Mouse (Mus musculus): ENCODE data around the gene Adam12. TPM values are rescaled to one million over a fixed set of nuclear protein-coding genes. Genes with fewer than 3 reads are reported as not detected.

Adam12 gene
- total RNA-seq, 2 experiments from 2014 or later = not detected

DNA sequence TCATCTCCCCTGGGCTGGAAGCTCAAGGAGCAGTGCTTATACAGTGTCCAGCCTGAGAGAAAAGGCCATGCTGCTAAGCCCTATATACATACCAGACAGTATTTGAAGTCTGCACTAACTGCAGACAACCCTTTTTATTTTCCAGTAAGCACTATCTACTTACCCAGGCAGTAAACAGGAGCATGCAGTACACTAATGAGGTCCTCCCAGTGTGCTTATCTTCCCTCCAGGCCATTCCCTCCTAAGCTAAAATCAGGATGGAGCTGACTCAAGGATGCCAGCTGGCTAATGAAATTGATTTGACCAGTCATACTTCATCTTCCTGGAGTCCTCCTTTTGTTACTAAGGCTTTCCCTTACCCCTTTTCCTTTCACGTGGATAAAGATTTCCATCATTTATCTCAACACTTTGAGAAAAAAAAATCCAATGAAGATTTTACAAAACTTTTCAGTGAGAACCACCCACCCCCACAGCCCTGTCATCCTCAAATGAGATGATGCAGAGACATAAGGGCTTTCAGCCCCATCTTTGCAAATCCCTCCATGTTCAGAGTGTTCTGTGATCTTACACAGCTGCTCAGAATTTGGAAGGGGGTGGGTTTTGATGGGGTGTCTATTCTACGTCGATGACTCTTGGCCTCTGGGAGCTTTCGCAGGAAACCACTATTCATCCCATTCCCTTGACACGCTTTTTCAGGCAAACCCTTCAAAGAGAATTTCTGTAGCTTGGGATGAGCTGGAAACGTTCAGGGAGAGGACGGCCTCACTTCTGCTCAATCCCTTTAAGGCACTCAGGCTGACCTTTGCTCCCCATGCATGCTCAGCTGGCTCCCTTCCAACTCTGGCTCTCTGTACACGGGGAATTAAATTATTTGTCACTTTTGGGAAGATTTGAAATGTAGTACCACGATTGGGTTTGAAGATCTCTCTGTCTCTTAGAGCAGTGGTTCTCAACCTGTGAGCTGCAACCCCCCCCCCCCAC lies 277.5 kb downstream of the Adam12 start:
- no peak for ATAC-seq (replicated peaks; ENCODE audit: poor library complexity, severe bottlenecking)

DNA sequence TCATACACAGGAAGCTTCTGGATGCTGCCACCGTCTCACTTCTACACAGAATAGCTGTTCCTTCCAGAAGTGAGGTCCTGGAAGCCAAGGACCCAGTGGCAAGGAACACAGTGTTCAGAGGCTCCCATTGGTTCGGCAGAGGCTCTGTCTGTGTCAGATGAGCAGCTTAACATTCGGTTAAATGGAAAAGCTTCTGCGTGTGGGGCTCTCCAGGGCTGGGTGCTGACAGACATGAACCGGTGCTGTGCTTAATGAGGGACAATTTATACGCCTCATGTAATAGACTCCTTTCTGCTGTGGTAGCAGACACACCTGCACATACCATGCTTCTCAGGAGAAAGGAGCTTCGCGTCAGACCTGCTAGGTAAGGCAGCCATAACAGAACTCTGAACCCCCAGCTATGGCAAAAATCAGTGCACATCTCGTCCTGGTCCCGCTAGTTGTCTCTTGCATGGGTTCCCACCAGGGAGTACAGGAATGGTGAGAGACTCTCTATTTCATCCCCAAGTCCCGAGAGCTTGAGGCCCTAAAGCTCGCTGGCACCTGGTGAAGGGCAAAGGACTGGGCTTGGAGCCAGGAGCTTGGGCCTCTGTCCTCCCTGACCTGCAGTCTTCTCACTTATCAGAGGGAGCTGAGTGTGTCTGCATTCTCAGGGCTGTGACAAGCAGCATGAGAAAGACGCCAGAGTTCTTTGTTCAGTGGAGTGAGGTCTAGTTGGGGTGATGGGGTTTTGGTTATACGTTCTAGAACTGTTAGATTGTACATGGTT lies 280.0 kb downstream of the Adam12 start:
- no peak for ATAC-seq (replicated peaks; ENCODE audit: poor library complexity, severe bottlenecking)

DNA sequence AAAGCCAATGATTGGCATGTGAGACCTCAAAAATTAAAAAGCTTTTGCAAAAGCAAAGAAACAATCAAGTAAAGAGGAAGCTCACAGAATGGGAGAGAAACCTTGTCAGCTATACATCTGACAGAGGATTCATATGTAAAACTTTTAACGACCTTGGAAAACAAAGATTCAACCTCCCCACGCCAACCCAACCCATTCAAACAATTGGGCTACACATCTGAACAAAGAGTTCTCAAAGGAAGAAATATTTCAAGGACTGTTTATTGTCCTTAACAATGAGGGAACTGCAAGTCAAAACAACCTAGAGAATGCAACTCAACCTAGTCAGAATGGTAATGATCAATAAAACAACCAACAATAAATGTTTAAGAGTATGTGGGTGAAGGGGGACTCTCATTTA lies 284.6 kb downstream of the Adam12 start:
- no peak for ATAC-seq (replicated peaks; ENCODE audit: poor library complexity, severe bottlenecking)

DNA sequence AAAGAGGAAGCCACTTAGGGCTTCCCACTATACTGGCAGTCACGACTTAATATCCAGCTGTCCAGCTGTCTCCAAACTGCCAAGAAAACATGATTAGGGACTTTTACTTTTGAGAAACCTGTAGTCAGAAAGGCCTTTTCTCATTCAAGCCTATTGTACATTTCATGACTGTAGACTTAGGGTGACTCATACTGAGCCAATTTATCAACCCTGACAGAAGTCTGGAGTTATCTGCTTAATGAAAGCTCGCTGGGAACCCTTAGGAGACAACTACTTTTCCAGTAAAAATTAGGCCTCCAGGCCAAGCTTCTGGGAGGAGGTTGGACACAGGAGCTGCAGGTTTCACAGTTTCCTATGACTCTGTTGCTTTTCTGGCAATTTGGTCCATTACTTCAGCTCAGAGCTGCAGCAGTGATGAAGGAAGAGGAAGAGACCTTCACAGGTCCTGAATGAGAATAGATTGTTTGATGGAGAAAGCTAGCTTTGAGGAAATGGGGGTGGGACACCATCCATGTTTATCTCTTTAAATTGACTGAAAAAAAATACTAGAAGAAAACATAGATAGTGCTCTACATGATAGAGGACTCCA lies 285.1 kb downstream of the Adam12 start:
- ATAC-seq (replicated peaks; ENCODE audit: poor library complexity, severe bottlenecking) = no peak

DNA sequence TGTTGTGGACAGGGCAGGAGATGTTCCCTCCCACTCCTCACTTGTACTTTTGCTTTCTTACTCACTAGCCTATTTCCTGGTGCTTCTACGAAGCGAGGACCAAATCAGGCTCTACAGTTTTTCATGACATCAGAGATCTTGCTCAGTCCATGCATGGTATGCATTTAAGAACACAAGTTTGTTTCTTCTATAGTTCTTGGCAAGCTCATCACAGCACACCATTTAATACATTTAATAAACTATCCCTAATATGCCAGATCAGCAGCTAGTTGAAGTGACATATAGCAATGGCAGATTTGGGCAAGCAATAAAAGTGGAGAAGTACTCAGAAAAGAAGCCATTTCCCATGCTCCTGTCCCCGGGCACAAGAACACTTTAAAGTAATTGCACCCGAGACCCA lies 285.8 kb downstream of the Adam12 start:
- no peak for ATAC-seq (replicated peaks; ENCODE audit: poor library complexity, severe bottlenecking)

DNA sequence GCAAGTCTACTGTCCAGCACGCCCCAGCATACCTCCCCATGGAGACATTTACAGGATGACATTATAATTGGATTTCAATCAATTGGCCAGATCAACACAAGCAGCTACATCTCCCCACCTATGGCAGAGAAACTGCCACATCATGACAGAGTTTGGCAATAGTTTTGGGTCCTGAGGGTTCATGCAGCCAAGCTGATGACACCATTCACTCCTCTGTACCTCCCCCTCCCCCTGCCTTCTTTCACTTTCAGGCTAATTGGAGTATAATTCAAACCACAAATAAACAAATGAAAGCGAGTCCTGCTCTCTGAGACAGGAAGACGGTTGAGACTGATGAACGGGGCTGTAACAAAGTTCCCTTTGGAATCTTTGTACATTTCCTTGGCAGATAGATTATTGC lies 291.5 kb downstream of the Adam12 start:
- peak; percentile 56 for ATAC-seq (replicated peaks; ENCODE audit: poor library complexity, severe bottlenecking)

DNA sequence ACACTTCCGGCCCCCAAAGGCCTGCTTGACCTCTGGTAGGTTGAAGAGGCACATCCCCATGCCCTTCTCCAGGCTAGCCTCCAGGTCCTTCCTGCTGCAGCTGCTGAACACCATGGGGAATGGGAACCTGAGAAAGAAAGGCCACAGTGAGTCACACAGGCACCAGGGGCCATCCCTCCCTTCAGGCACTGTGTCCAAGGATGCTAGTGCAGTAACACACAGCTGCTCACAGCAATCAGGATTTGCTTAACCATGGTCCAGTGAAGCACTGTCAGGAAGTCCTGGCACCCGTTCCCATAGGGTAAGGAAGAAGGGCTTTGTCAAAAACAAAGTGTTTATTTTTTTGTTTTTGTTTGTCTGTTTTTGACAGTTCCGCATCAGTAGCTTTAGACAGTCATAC lies 294.5 kb downstream of the Adam12 start:
- no peak for ATAC-seq (replicated peaks; ENCODE audit: poor library complexity, severe bottlenecking)

DNA sequence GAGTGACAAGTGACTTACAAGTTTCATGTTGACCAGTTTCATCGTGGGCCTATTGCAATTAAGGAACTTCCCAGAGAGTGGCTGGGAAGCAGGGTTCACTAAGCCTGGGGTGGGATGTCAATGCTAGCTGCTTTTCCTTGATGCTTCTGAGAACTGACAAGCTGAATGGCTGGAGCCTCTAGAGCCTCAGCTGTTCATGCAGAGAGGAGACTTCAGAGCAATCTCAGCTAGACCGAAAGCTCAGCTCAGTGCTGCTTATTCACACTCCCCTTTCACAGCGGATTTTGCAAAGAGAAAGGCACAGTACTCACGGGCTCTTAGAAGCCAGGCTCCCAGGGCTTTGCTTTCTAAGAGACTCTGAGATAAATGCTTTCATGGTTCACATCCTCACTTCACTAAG lies 295.6 kb downstream of the Adam12 start:
- no peak for ATAC-seq (replicated peaks; ENCODE audit: poor library complexity, severe bottlenecking)

DNA sequence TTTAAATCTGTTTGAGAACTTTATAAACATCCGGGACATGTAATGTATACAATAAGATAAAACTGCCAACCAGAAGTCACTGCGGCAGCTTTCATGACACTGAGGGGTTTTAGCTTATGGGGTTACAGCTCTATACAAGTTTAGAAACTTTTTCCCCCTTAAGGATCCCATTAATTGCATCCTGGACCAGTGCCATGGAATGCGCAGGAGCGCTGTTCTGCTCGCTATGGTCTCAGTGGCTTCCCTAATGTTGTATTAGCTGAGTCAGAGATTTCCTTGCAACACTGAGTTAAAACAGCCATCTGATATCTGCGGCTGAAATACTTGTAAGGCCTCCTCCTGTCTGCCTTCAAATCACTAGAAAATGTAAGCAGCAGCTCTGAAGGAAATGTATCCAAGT lies 298.6 kb downstream of the Adam12 start:
- no peak for ATAC-seq (replicated peaks; ENCODE audit: poor library complexity, severe bottlenecking)

DNA sequence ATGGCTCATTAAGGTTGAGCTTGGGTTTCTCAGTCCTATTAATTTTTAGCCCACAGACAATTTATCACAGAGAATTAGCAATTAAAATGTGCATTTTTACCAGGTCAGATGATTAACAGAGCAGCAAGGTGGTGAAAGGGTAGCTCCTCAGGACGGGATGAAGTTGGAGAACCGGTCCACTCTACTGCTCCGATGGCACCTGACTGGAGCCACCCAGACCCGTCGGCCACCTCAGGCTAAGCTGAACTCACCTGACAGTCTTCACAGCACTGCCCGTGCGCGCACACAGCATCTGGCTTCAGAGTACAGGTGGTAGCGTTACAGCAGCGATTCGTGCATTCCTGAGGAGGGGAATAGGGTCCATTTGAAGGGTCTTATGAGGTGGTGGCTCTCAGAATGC lies 300.5 kb downstream of the Adam12 start:
- no peak for ATAC-seq (replicated peaks; ENCODE audit: poor library complexity, severe bottlenecking)

DNA sequence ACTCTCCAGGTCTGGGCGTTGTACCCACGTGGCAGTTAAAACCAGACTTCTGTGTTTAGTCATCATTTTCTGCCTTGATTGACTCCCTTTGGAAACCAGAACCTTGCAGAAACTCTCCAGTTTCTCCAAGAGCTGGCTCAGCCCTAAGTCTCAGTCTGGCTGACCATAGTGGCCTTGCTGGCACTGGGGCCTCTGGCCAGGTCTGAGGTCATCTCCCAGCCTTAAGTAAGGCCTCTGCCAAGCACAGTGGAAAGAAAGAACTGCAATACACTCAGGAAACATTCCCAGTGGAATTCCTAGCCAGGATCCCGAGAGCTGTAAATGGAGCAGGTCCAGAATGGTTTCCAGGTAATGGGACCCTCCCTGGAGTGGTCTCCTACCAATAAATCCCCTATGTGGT lies 303.0 kb downstream of the Adam12 start:
- no peak for ATAC-seq (replicated peaks; ENCODE audit: poor library complexity, severe bottlenecking)

DNA sequence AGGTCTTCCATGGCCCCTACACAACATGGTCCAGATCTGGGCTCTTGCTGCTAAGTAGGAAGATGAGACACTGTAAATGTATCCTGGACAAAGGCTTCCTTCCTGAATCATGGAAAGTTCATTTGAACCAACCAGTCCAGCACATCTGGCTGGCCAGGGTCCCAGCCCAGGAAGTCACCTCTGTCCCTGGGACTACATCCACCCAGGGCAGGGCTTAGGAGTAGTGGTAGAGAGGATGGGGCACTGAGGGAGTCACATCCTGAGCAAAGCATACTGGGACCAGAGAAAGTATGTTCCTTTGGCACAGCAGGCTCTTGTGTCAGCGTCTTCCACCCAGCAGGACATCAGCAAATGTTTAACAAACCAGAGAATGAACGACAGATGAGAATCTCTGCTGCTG lies 306.2 kb downstream of the Adam12 start:
- no peak for ATAC-seq (replicated peaks; ENCODE audit: poor library complexity, severe bottlenecking)

DNA sequence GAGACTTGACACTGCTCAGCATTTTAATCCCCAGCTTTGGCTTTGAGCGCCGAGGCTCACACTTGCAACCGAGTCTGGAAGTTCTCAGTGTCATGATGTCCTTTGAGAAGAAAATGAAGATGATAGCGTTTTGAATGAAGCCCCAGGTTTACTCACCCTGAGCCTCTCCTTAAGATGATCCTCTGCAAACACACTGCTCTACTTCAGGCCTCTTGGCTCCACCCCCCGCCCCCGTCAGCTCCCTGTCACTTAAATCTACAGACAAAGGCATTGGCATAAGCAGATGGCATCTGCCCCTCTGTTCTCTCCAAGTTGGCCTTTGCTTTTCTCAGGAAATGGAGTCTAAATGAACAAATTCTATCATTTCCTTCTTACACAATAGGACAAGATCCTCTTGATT lies 308.0 kb downstream of the Adam12 start:
- ATAC-seq (replicated peaks; ENCODE audit: poor library complexity, severe bottlenecking) = no peak

DNA sequence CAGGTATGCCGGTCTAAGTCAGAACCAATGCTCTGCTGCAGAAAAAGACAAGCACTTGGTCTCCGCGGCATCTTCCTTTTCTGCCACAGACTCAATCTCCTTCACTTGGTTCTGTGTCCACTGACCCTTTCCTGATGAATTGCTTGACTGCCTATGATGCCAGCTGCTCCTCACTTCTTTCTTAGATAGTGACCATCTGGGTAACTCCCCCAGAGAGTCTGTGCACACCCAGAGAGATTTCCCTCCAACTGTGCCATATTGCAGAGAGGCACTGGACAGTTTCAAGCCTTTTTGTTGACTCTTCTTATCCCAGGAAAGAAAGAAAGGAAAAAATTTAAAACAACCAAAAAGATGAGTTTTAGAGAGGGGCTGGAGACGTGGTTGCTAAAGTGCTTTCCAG lies 310.7 kb downstream of the Adam12 start:
- ATAC-seq (replicated peaks; ENCODE audit: poor library complexity, severe bottlenecking) = no peak

DNA sequence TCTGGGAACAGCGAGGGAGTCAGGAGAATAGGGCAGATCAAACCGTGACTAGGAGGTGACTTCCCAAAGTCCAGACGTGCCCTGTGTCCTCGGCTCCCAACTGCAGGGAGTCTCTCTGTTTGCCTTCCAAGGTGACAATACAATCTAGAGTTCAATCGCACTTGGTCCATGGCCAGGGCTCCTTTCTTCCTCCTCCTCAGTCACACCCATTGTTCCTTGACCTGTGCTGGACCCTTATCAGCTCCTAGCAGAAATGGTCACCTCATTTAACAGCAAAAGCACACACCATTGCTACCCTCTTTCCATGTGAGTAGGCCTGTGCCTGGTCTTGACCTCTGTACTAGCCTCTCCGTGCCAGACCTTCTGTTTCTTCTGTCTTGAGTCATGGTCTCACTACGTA lies 311.2 kb downstream of the Adam12 start:
- no peak for ATAC-seq (replicated peaks; ENCODE audit: poor library complexity, severe bottlenecking)

DNA sequence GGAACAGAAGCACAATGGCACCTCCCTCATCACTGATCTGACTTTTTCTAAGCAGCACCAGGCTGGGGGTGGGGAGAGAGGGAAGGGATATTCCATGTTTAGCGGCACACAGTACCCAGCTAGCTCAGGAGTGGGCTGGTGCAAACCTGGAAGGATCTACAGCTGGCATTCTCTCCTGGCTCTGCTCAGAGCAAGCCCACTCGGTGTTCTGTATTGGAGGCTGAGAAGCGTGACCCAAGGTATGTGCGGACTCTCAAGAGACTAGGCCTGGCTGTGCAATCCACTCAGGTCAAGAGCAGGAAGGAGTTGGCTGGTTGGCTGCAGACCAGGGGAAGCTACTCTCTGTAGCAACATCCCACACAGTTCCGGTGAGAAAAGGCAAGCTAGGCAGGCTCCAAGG lies 312.0 kb downstream of the Adam12 start:
- ATAC-seq (replicated peaks; ENCODE audit: poor library complexity, severe bottlenecking) = peak; percentile 68

DNA sequence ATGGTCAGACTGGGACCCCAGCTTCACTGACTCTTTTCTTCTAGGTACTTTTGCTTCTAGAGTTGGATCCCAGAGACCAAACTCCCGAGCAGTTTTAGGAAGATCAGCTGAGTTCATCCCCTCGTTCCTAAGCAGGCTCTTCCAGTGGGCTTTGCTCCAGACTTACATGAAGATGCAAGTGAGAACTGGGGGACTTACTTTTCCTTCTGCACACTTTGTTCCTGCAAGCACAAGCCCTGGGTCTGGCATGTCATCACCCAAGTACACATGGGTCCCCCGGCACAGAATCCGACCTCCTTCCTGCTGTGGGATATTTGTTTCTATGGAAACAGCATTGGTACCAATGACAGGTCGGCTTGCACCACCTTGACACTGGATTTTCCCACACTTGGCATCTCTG lies 312.6 kb downstream of the Adam12 start:
- ATAC-seq (replicated peaks; ENCODE audit: poor library complexity, severe bottlenecking) = no peak

DNA sequence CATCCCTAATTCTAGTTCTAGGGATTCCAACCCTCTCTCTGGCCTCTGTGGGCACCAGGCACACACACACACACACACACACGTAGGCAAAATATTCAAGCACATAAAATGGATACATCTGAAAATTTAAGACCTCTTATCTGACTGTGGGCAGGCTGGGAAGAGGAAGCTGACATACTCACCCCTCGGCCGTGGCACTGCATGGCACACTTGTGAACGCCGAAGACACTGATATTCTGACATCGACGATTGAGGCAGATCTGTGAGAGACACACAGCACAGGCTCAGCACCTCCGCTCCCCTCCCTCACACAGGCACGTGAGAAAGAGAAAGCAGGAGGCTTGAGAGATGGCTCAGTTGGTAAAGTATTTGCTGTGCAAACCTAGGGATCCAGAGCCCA lies 315.7 kb downstream of the Adam12 start:
- ATAC-seq (replicated peaks; ENCODE audit: poor library complexity, severe bottlenecking) = no peak

DNA sequence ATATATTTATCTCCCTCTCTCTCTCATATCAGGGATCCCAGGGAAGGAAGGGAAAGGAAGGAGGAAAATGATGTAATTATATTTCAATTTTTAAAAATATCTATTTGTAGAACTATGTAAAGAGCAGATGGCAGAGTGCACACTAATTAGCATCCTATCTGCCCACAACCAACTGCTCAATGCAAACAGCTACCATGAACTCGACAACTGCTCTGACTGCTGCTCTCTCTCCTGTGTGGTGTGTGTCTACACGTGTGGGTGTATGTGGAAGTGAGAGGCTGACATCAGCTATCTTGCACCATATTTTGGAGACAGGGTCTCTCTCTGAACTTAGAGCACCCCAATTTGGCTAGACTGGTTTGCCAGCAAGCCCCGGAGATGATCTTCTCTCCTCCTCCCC lies 320.1 kb downstream of the Adam12 start:
- no peak for ATAC-seq (replicated peaks; ENCODE audit: poor library complexity, severe bottlenecking)

DNA sequence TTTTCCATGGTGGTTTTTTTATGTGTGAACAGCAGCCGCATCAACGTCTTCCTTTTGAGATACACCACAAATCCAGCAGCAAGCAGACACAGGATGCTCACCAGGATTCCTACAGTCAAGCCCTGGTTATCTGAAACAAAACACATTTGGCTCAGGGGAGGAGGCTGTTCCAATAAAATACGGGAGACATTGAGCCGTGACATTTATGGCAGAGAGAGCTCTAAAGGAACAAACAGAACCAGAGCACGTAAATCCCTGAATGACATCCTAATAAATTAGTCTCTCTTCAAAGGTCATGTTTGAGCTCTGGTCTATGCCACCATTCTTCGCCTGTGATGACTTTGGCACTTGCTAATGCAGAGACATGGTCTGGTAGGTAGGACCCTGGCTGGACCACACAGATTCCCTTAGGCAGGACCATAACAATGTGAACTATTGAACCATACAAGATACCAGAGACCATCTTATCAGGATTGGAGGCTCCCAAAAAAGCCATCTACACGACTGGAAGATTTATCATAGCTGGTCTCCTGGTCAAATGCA lies 322.0 kb downstream of the Adam12 start:
- no peak for ATAC-seq (replicated peaks; ENCODE audit: poor library complexity, severe bottlenecking)

DNA sequence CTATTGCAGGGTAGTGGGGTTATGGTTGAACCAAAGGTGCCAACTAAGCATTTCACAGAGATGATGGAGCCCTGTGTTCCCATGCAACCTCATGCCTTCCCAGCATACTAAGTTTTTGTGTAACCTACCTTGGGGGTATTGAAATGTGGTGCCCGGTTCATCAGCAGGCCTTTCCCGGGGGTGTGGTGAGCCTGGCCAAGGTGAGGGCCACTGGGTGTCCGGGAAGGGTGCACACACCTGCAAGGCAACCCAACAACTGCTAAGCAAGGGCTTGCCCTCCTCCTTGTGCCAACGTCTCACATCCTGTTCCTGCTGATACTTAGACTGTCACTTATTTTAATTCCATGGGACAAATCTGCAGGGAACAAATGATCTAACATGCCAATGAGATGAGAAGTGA lies 323.0 kb downstream of the Adam12 start:
- ATAC-seq (replicated peaks; ENCODE audit: poor library complexity, severe bottlenecking) = no peak

Measured in granulocyte monocyte progenitor cell, adult 5-6 weeks (primary cell).